Mouse (Mus musculus) heart, adult 2 months (tissue): ENCODE measurements at regions not wholly inside any gene's neighbourhood (a gene's known extent, or its start where the extent isn't known, plus 50 kb on each side); places are given as distances from the start of the nearest gene placed in this dataset.

Source experiments
- CTCF ChIP-seq: fragments of 200-600 bp; IDR thresholded peaks from 2 replicates; pipeline ENCODE4 v1.8.1; 2022; ENCODE audit warnings: antibody characterized with exemption, mild to moderate bottlenecking, moderate library complexity
- EP300 ChIP-seq: fragments of 200-500 bp; IDR thresholded peaks from 2 replicates; pipeline ENCODE4 v1.6.1; 2011; ENCODE audit warnings: low read depth, low read length, control low read depth; ENCODE audit not compliant: insufficient read depth

GRCm38 (mm10) chr10:91507038-91507437, 325.9 kb upstream of the Tmpo start:
- TF ChIP-seq CTCF (peak; percentile 35), EP300 (no peak)
